Mouse (Mus musculus): ENCODE measurements at regions not wholly inside any gene's neighbourhood (a gene's known extent, or its start where the extent isn't known, plus 50 kb on each side); places are given as distances from the start of the nearest gene placed in this dataset.

GRCm38 (mm10) chr1:73743737-73744554 is 380.3 kb downstream of the Tns1 start:
- intact Hi-C loops (cut with DNase I) = no loop called here

DNA sequence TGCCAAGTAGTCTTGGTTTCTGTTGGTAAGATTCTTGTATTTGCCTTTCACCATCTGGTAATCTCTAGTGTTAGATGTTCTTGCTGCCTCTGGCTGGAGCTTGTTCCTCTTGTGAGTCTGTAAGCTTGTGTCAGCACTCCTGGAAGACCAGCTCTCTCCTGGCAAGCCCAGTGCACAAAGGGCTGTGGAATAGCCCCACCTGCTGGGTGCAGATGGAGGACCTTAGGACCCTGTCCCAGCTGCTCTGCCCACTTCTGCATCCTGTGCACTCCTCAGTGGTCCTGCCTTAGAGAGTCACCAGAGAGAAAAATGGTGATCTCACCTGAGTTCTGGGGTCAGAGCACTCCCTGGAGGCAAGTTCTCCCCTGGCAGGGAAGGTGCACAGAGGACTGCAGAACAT is 387.2 kb downstream of the Tns1 start:
- peak; percentile 49 to 69 for DNase-seq
- intact Hi-C loops (cut with DNase I) = loop anchor here (5.0 kb wide), 2 partner anchors 120 to 870 kb away; no protein-coding TSS in a partner anchor

More at GRCm38 (mm10) chr1:73743737-73744554, 380.3 kb downstream of the Tns1 start:
- DNase-seq = peak in 1 of 2 experiments; percentile 10

GRCm38 (mm10) chr1:73728377-73728776 is 395.9 kb downstream of the Tns1 start:
- no peak for DNase-seq
- intact Hi-C loops (cut with DNase I) = no loop called here

- no peak for DNase-seq
- intact Hi-C loops (cut with DNase I) = no loop called here
Observed at GRCm38 (mm10) chr1:73727781-73728180, 396.5 kb downstream of the Tns1 start.

DNA sequence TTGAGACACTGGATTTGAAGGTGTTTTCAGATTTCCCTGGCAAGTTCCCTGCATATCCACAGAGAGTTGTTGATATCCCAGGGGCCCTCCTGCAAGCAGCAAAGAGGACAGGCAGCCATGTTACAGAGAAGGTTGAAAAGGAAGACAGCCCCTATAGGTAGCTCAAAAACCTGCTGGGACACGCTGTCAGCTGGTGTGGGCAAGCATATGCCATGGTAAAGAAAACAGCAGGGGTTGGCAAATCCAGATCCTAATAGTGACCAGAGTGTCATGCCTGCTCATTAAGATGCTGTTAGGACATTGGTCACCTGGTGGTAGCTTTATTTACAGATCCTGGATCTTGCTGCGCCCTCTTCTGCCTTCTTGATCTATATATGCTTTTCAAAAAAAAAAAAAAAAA is 397.6 kb downstream of the Tns1 start:
- intact Hi-C loops (cut with DNase I) = no loop called here
- no peak for DNase-seq

GRCm38 (mm10) chr1:73725486-73725885 is 398.8 kb downstream of the Tns1 start:
- DNase-seq = peak in 1 of 2 experiments; percentile 29
- intact Hi-C loops (cut with DNase I) = no loop called here

GRCm38 (mm10) chr1:73724551-73724950 is 399.7 kb downstream of the Tns1 start:
- intact Hi-C loops (cut with DNase I) = no loop called here
- DNase-seq = no peak

DNA sequence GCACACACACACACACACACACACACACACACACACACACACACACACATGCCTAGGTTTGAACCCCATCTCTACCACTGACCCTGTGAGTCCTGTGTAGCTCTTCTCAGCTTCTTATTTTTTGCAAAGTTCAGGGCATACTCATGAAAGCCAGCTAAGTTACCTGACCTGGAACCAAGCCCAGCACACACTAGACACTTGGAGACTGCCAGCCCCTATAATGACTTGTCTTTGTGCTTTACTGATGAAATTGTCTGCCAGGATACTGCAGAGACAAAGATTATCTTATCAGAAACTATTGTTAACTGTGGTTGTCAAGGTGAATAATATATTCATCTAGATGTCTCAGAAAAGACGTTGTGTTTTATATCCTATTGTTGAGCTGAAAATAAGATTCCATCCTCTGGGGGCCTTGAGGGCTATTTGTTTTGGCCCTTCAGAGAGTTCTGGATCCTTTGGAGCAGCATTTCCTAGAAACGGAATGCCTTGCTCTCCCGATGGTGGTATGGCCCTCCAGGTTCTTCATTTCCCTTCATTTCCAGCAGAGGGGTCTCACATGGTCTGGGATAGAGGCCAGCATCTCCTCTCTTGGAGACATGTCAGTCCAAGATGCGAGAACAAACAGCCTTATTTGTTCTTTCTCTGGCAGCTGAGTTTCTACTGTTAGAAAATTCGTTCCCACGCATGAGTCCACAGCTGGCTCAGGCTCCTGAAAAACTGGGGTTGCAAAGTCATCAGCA is 402.6 kb downstream of the Tns1 start:
- intact Hi-C loops (cut with DNase I) = no loop called here
- DNase-seq = no peak

- DNase-seq = no peak
- intact Hi-C loops (cut with DNase I) = no loop called here
Observed at GRCm38 (mm10) chr1:73718421-73718820, 405.8 kb downstream of the Tns1 start.

DNA sequence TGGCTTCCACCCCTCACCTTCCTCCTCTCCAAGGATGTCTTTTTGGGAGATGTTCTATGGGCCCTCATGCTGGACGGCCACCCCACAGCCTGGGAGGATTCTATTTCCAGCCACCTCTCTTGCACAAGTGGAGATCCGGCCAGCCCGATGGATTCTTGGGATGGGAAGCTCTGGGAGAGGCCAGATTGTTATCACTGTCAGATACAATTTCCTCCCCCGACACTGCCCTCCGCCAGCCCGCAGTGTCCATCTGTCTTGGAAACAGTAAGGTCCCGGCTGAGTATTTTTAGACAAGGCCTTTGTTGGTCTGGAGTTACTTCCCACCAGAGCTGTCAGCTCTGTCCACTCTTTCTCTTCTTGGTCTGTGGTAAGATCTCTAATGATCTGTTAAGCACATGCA is 406.8 kb downstream of the Tns1 start:
- intact Hi-C loops (cut with DNase I) = no loop called here
- no peak for DNase-seq

- no peak for DNase-seq
- intact Hi-C loops (cut with DNase I) = no loop called here
Observed at GRCm38 (mm10) chr1:73716901-73717300, 407.3 kb downstream of the Tns1 start.

- DNase-seq = no peak
- intact Hi-C loops (cut with DNase I) = no loop called here
Observed at GRCm38 (mm10) chr1:73715571-73715970, 408.7 kb downstream of the Tns1 start.

DNA sequence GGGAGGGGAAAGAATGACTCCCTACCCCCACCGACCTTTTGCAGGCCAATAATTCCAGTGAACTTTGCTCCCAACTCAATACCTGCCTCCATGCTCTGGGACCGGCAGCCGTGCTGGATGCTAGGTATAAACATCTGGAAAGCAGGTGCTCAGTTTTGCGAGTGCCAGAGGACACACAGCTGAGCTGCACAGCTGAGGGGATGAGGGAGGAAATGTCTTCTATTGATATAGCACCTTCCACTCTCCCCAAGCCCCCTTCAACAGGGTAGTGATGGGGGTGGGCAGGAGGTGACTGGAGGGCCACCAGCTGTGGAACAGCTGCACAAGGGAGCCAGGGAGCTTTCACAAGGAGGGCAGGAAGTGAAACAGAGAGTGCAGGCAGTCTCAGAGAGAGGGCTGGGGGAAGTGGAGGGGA is 421.8 kb downstream of the Tns1 start:
- intact Hi-C loops (cut with DNase I) = no loop called here
- DNase-seq = no peak

DNA sequence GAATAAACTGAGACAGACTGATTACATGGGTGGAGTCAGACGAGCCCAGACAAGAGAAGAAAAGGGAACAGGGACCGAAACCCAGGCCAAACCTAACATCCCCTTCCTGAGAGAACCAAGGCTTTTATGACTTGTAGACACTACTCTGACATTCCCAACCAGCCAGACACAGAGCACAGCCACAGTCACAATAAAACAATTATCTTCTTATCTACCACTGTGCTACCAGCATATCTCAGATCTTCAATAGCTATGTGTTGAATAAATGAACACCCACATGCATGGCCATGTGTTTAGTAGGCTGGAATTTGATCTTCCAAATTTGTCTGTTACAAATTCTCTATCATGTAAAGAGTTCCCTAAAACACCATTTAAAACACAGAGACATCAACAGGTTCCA is 430.7 kb downstream of the Tns1 start:
- intact Hi-C loops (cut with DNase I) = no loop called here
- no peak for DNase-seq

GRCm38 (mm10) chr1:73685734-73686133 is 438.5 kb downstream of the Tns1 start:
- no peak for DNase-seq
- intact Hi-C loops (cut with DNase I) = no loop called here

GRCm38 (mm10) chr1:73685066-73685465 is 439.2 kb downstream of the Tns1 start:
- DNase-seq = no peak
- intact Hi-C loops (cut with DNase I) = no loop called here

- intact Hi-C loops (cut with DNase I) = no loop called here
Observed at GRCm38 (mm10) chr1:73684166-73684565, 440.1 kb downstream of the Tns1 start.

GRCm38 (mm10) chr1:73683132-73683888 is 440.9 kb downstream of the Tns1 start:
- DNase-seq = no peak
- intact Hi-C loops (cut with DNase I) = no loop called here

More at GRCm38 (mm10) chr1:73684166-73684565, 440.1 kb downstream of the Tns1 start:
- DNase-seq = no peak

DNA sequence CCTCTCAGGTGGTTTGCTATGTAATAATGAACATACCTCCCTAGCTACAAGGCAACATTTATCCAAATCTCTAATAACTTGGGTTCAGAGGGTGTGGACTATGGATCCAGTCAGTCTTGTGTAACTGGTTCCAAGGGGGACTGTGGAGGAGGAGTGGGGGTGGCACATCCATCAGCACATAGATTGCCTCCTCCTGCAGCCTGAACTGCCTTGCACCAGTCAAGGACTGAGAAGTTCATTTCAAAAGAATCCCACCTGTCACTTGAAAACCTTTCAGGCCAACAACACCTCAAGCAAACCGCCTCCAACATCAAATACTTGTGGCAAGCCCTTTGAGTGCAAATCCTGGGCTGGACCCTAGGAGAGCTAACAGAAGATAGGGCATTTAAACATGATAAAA is 442.6 kb downstream of the Tns1 start:
- DNase-seq = no peak

DNA sequence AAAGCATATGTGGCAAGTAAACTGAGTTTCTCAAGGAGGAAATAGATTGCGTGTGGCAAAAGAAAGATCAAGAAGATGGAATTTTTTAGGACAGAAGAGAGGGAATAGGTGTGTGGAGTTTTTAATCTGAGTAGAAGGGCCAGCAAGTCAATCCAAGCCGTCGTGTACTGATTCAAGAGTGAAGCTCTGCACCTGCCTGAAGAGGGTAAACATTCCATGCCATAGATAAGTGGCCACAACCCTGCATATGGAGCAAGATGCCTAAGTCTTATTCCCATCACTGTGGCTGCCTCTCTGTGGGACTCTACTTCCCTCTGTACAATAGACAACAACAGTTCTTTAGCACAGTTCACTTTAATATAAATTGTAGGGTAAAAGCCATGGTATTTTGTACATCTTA is 443.4 kb downstream of the Tns1 start:
- intact Hi-C loops (cut with DNase I) = no loop called here

More for the DNA sequence above, 442.6 kb downstream of the Tns1 start:
- intact Hi-C loops (cut with DNase I) = no loop called here

GRCm38 (mm10) chr1:73673851-73674235 is 450.4 kb downstream of the Tns1 start:
- no peak for DNase-seq
- intact Hi-C loops (cut with DNase I) = no loop called here

More for the DNA sequence above, 443.4 kb downstream of the Tns1 start:
- DNase-seq = no peak

Measured in heart, postnatal 14 days (tissue).